Mouse (Mus musculus): ENCODE data around the gene Capn11. TPM values are rescaled to one million over a fixed set of nuclear protein-coding genes. Genes with fewer than 3 reads are reported as not detected.
A peak's percentile ranks its signal among the peaks of the same experiment; 100 is the strongest.

Capn11 gene
- total and polyA plus RNA-seq, 3 experiments, result 0.03 TPM; not detected in 2

DNA sequence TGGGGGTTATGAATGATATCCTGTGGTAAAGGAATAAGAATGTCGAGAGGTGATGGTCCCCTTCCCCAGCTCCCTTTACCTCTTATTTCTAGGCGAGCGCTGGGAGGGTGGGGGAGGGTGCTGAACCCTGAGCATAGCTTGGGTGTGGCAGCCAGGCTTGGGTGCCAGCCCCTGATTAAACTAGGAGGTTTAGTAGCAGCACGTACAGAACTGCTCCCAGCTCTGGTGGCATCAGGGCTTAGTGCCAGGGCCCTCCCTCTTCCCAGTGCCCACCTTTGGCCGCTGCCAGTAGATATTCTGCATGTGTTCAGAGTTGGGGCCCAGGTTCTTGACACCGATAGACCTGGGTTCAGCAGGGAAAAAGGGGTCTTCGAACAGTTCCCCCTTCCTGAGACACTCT lies 5.9 kb downstream of the Capn11 start:
- DNase-seq (ENCODE audit: low read depth, low spot score), result no peak
- Histone ChIP-seq H3K79me2 (ENCODE audit: control insufficient read depth, insufficient read depth, low read length, poor library complexity) (no peaks in the 10 kb centered on the region), H3K27ac (ENCODE audit: control insufficient read depth, low read depth, low read length) (no peak overlapping the region), H3K4me3 (ENCODE audit: control insufficient read depth in 1 of 2, insufficient read depth in 1 of 2, low read depth in 2 of 2, low read length in 2 of 2) (no peak overlapping the region), H3K9me3 (replicated peaks; ENCODE audit: insufficient read depth, low read length) (no peaks in the 10 kb centered on the region), H3K36me3 (ENCODE audit: control insufficient read depth in 1 of 2, insufficient read depth in 2 of 2, low read length in 2 of 2) (no peaks in the 10 kb centered on the region), H3K4me1 (ENCODE audit: control insufficient read depth in 1 of 2, insufficient read depth in 2 of 2, low read length in 2 of 2) (no peaks in the 10 kb centered on the region), H3K27me3 (ENCODE audit: control insufficient read depth in 1 of 2, insufficient read depth in 2 of 2, low read length in 2 of 2) (no peaks in the 10 kb centered on the region), H3K9ac (ENCODE audit: control insufficient read depth, low read depth, low read length, poor library complexity, severe bottlenecking) (no peak overlapping the region)
- no peak for TF ChIP-seq BHLHE40 (IDR thresholded peaks at IDR 0.05; ENCODE audit: borderline replicate concordance, low read depth, low read length)
- TF ChIP-seq ETS1 (IDR thresholded peaks at IDR 0.05; ENCODE audit: low read depth, low read length), result no peak

DNA sequence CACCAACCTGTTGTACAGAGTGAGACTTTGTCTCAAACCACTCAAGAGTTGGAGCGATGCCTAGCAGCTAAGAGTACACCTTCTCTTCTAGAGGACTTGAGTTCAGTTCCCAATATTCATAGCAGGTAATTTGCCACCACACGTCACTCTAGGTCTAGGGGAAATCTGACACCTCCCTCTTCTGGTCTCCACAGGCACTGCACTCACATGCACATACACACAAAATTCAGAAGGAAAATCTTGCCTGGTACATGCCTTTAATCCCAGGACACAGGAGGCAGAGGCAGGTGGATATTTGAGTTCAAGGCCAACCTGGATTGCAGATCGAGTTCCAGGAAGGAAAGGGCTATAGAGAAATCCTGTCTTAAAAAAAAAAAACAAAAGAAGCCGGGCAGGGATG lies 14.9 kb downstream of the Capn11 start:
- Histone ChIP-seq H3K27me3 (ENCODE audit: control insufficient read depth in 1 of 2, insufficient read depth in 2 of 2, low read length in 2 of 2) (peaks cover 7 to 12% of the 10 kb centered on the region in 2 experiments; a peak in 3 of 4 replicates), H3K9me3 (replicated peaks; ENCODE audit: insufficient read depth, low read length) (no peaks in the 10 kb centered on the region), H3K36me3 (ENCODE audit: control insufficient read depth in 1 of 2, insufficient read depth in 2 of 2, low read length in 2 of 2) (no peaks in the 10 kb centered on the region), H3K27ac (ENCODE audit: control insufficient read depth, low read depth, low read length) (no peak overlapping the region), H3K4me1 (ENCODE audit: control insufficient read depth in 1 of 2, insufficient read depth in 2 of 2, low read length in 2 of 2) (no peaks in the 10 kb centered on the region), H3K9ac (ENCODE audit: control insufficient read depth, low read depth, low read length, poor library complexity, severe bottlenecking) (no peak overlapping the region), H3K79me2 (ENCODE audit: control insufficient read depth, insufficient read depth, low read length, poor library complexity) (no peaks in the 10 kb centered on the region), H3K4me3 (ENCODE audit: control insufficient read depth in 1 of 2, insufficient read depth in 1 of 2, low read depth in 2 of 2, low read length in 2 of 2) (no peak overlapping the region)
- TF ChIP-seq RAD21 (IDR thresholded peaks at IDR 0.05; ENCODE audit: low read depth, low read length) (peak; percentile 0; the same call in 1 of the 2 replicates), MYB (IDR thresholded peaks at IDR 0.05; ENCODE audit: low read depth, low read length) (no peak), SMC3 (IDR thresholded peaks at IDR 0.05; ENCODE audit: low read depth, low read length) (0 out of 2 replicates have a peak, but pooled peaks have one; percentile 13), CTCF (IDR thresholded peaks at IDR 0.05 in 2 of 3, conservative IDR thresholded peaks at IDR 0.05 in 1 of 3; ENCODE audit: control insufficient read depth in 1 of 3, insufficient read depth in 1 of 3, low read depth in 2 of 3, low read length in 3 of 3, poor library complexity in 1 of 3, severe bottlenecking in 1 of 3) (peak in 2 of 3 experiments; percentile 11 to 38; a peak in 2 of 6 replicates)
- DNase-seq (ENCODE audit: low read depth, low spot score), result peak; percentile 26

DNA sequence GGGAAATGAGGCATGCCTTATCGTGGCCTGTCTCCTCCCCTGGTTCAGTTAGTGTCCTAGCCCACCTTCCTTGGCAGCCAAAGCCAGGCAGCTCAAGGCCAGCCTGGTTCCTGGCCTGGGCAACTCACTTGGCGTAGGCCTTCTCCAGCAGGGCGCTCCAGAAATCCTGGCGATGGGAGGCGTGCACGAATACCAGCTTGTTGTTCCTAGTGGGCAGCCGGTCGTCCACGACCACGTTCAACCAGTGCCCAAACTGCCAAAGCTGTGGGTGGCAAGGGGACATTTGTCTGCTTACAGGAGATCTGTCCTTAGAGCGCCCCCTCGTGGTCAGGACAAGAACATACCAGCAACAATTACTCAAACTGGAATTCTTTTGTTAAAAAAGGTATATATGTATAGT lies 16.4 kb downstream of the Capn11 start:
- no peaks in the 10 kb centered on the region for H3K36me3 ChIP-seq (ENCODE audit: control insufficient read depth in 1 of 2, insufficient read depth in 2 of 2, low read length in 2 of 2)
- no peaks in the 10 kb centered on the region for H3K9me3 ChIP-seq (replicated peaks; ENCODE audit: insufficient read depth, low read length)
- no peaks in the 10 kb centered on the region for H3K79me2 ChIP-seq (ENCODE audit: control insufficient read depth, insufficient read depth, low read length, poor library complexity)
- no peak for TF ChIP-seq MAZ (IDR thresholded peaks at IDR 0.05; ENCODE audit: low read depth, low read length)
- peak; percentile 71 to 91 (median 82) for TF ChIP-seq CTCF (IDR thresholded peaks at IDR 0.05 in 2 of 3, conservative IDR thresholded peaks at IDR 0.05 in 1 of 3; ENCODE audit: control insufficient read depth in 1 of 3, insufficient read depth in 1 of 3, low read depth in 2 of 3, low read length in 3 of 3, poor library complexity in 1 of 3, severe bottlenecking in 1 of 3)
- peak; percentile 84 for TF ChIP-seq ZC3H11A (IDR thresholded peaks at IDR 0.05; ENCODE audit: low read depth, low read length)
- TF ChIP-seq RAD21 (IDR thresholded peaks at IDR 0.05; ENCODE audit: low read depth, low read length), result peak; percentile 83
- peak; percentile 90 for TF ChIP-seq SMC3 (IDR thresholded peaks at IDR 0.05; ENCODE audit: low read depth, low read length)
- peak; percentile 80 for DNase-seq (ENCODE audit: low read depth, low spot score)
- no peak overlapping the region for H3K27ac ChIP-seq (ENCODE audit: control insufficient read depth, low read depth, low read length)
- peaks cover 9 to 12% of the 10 kb centered on the region in 2 experiments for H3K27me3 ChIP-seq (ENCODE audit: control insufficient read depth in 1 of 2, insufficient read depth in 2 of 2, low read length in 2 of 2)
- no peak overlapping the region for H3K9ac ChIP-seq (ENCODE audit: control insufficient read depth, low read depth, low read length, poor library complexity, severe bottlenecking)
- no peaks in the 10 kb centered on the region for H3K4me1 ChIP-seq (ENCODE audit: control insufficient read depth in 1 of 2, insufficient read depth in 2 of 2, low read length in 2 of 2)
- no peak overlapping the region for H3K4me3 ChIP-seq (ENCODE audit: control insufficient read depth in 1 of 2, insufficient read depth in 1 of 2, low read depth in 2 of 2, low read length in 2 of 2)
